Mouse (Mus musculus) MEL (cell line): ENCODE results near the gene Cd302. TPM values are rescaled to one million over a fixed set of nuclear protein-coding genes. Genes with fewer than 3 reads are reported as not detected.
A peak's percentile ranks its signal among the peaks of the same experiment; 100 is the strongest.

ENCODE experiments used
- DNase-seq: peaks from one replicate; pipeline ENCODE4 v3.0.0; 2011; ENCODE audit warnings: low read depth, low spot score
- H3K27ac ChIP-seq: 2 replicates; pipeline ENCODE4 v1.5.1; 2012; ENCODE audit warnings: low read depth, mild to moderate bottlenecking, control low read depth, low read length, moderate library complexity; ENCODE audit not compliant: control insufficient read depth
- H3K27me3 ChIP-seq, 2 experiments: fragments of 150-350 bp in 1 of 2; sonication (generic) in 1 of 2; 2 replicates each; pipeline ENCODE4 v1.6.1; 2012; ENCODE audit warnings: low read length in 2 of 2, mild to moderate bottlenecking in 2 of 2, improper control_type of control experiment in 1 of 2, moderate library complexity in 1 of 2; ENCODE audit not compliant: insufficient read depth in 2 of 2, control insufficient read depth in 1 of 2
- H3K36me3 ChIP-seq, 2 experiments: 2 replicates each; pipeline ENCODE4 v1.6.1; 2012 to 2014; ENCODE audit warnings: low read length in 2 of 2, improper control_type of control experiment in 1 of 2, inconsistent platforms in 1 of 2, mild to moderate bottlenecking in 1 of 2; ENCODE audit not compliant: insufficient read depth in 2 of 2, control insufficient read depth in 1 of 2
- H3K4me1 ChIP-seq, 2 experiments: fragments of 150-350 bp in 1 of 2; sonication (generic) in 1 of 2; 2 replicates each; pipeline ENCODE4 v1.6.1; 2012; ENCODE audit warnings: low read length in 2 of 2, improper control_type of control experiment in 1 of 2, mild to moderate bottlenecking in 1 of 2; ENCODE audit not compliant: insufficient read depth in 2 of 2, control insufficient read depth in 1 of 2
- H3K4me3 ChIP-seq, 2 experiments: fragments of 150-350 bp in 1 of 2; sonication (generic) in 1 of 2; 2 replicates each; pipeline ENCODE4 v1.5.1; 2012; ENCODE audit warnings: low read depth in 2 of 2, low read length in 2 of 2, mild to moderate bottlenecking in 2 of 2, moderate library complexity in 2 of 2, control low read depth in 1 of 2, improper control_type of control experiment in 1 of 2; ENCODE audit not compliant: control insufficient read depth in 1 of 2, insufficient read depth in 1 of 2
- H3K79me2 ChIP-seq: 2 replicates; pipeline ENCODE4 v1.6.1; 2012; ENCODE audit warnings: mild to moderate bottlenecking, low read length, moderate library complexity; ENCODE audit not compliant: control insufficient read depth, poor library complexity, insufficient read depth
- H3K9ac ChIP-seq: 2 replicates; pipeline ENCODE4 v1.6.1; 2012; ENCODE audit warnings: low read depth, mild to moderate bottlenecking, control low read depth, low read length, moderate library complexity; ENCODE audit not compliant: control insufficient read depth, poor library complexity, severe bottlenecking
- H3K9me3 ChIP-seq: fragments of 150-350 bp; sonication (generic); replicated peaks from 2 replicates; pipeline ENCODE4 v1.6.1; 2012; ENCODE audit warnings: mild to moderate bottlenecking, low read length, improper control_type of control experiment, moderate library complexity; ENCODE audit not compliant: insufficient read depth
- CHD1 ChIP-seq: IDR thresholded peaks from 2 replicates; pipeline ENCODE4 v1.6.1; 2012; ENCODE audit warnings: low read depth, mild to moderate bottlenecking, inconsistent platforms, low read length, improper control_type of control experiment
- EP300 ChIP-seq, 2 experiments: IDR thresholded peaks; 2 replicates each; pipeline ENCODE4 v1.6.1; 2011; ENCODE audit warnings: improper control_type of control experiment in 2 of 2, low read length in 2 of 2, low read depth in 1 of 2, mild to moderate bottlenecking in 1 of 2
- GABPA ChIP-seq: IDR thresholded peaks from 2 replicates; pipeline ENCODE4 v1.6.1; 2012; ENCODE audit warnings: low read depth, mild to moderate bottlenecking, inconsistent platforms, low read length, improper control_type of control experiment, moderate library complexity
- GATA1 ChIP-seq: IDR thresholded peaks from 2 replicates; pipeline ENCODE4 v1.6.1; 2011; ENCODE audit warnings: low read depth, low read length, improper control_type of control experiment
- HCFC1 ChIP-seq: IDR thresholded peaks from 2 replicates; pipeline ENCODE4 v1.6.1; 2012; ENCODE audit warnings: low read depth, mild to moderate bottlenecking, inconsistent platforms, low read length, improper control_type of control experiment, moderate library complexity
- MAX ChIP-seq: IDR thresholded peaks from 2 replicates; pipeline ENCODE4 v1.6.1; 2011; ENCODE audit warnings: low read length, improper control_type of control experiment
- MXI1 ChIP-seq: IDR thresholded peaks from 2 replicates; pipeline ENCODE4 v1.6.1; 2011; ENCODE audit warnings: mild to moderate bottlenecking, low read depth, low read length, improper control_type of control experiment
- NRF1 ChIP-seq: IDR thresholded peaks from 2 replicates; pipeline ENCODE4 v1.6.1; 2014; ENCODE audit warnings: low read depth, mild to moderate bottlenecking, inconsistent platforms, low read length, improper control_type of control experiment, moderate library complexity; ENCODE audit not compliant: poor library complexity, insufficient read depth, severe bottlenecking
- RAD21 ChIP-seq: IDR thresholded peaks from 2 replicates; pipeline ENCODE4 v1.6.1; 2011; ENCODE audit warnings: mild to moderate bottlenecking, low read depth, low read length, improper control_type of control experiment
- RCOR1 ChIP-seq: IDR thresholded peaks from 2 replicates; pipeline ENCODE4 v1.6.1; 2012; ENCODE audit warnings: low read depth, mild to moderate bottlenecking, inconsistent platforms, low read length, improper control_type of control experiment
- TBP ChIP-seq: IDR thresholded peaks from 2 replicates; pipeline ENCODE4 v1.8.0; 2011; ENCODE audit warnings: low read depth, low read length, improper control_type of control experiment
- TCF12 ChIP-seq: IDR thresholded peaks from 2 replicates; pipeline ENCODE4 v1.6.1; 2014; ENCODE audit warnings: low read depth, mild to moderate bottlenecking, inconsistent platforms, low read length, improper control_type of control experiment, moderate library complexity
- ZMIZ1 ChIP-seq: IDR thresholded peaks from 2 replicates; pipeline ENCODE4 v1.6.1; 2012; ENCODE audit warnings: low read depth, mild to moderate bottlenecking, inconsistent platforms, low read length, improper control_type of control experiment, moderate library complexity
- polyA plus RNA-seq, 2 experiments: library from polyadenylated mRNA; stranded (reverse) in 1 of 2; unstranded in 1 of 2; fragments of >175 nt in 1 of 2; fragments of >200 nt in 1 of 2; gene quantifications; 2 replicates each; pipeline versions ENCODE4 v1.2.1 to v1.2.4; 2012; ENCODE audit warnings: low replicate concordance in 2 of 2, low read depth in 1 of 2; ENCODE audit not compliant: insufficient read length in 2 of 2, insufficient read depth in 1 of 2, missing spikeins in 1 of 2
- total RNA-seq: library from RNA; depleted of rRNA; stranded (reverse); fragments of 300-350 nt; gene quantifications from 2 replicates; pipeline ENCODE4 v1.2.3, GENCODE M21; 2012

The Cd302 gene
- total and polyA plus RNA-seq, 3 experiments: 0.92 to 1.7 TPM; not detected in 1

GRCm38 (mm10) chr2:60228470-60228869, 55.8 kb downstream of the Cd302 start:
- H3K4me3 ChIP-seq: no peak overlapping the region
- peaks cover 29 to 54% of the 10 kb centered on the region in 2 experiments for H3K36me3 ChIP-seq
- H3K79me2 ChIP-seq: peaks cover 35% of the 10 kb centered on the region
- H3K27me3 ChIP-seq: no peaks in the 10 kb centered on the region
- DNase-seq: peak; percentile 49
- H3K4me1 ChIP-seq: peaks cover 19 to 25% of the 10 kb centered on the region in 2 experiments
- no peaks in the 10 kb centered on the region for H3K9me3 ChIP-seq
- no peak for TF ChIP-seq RAD21
- TF ChIP-seq EP300 (IDR thresholded peaks at IDR 0.05; ENCODE audit: low read depth in 1 of 2, low read length in 2 of 2): peak in 1 of 2 experiments; percentile 15; a peak in 2 of 4 replicates
- no peak for TF ChIP-seq MAX
- no peak for TF ChIP-seq MXI1
- no peak for TF ChIP-seq GABPA
- peak; percentile 53; the same call in 1 of the 2 replicates for TF ChIP-seq GATA1
- no peak for TF ChIP-seq CHD1
- no peak overlapping the region for H3K9ac ChIP-seq
- H3K27ac ChIP-seq: no peak overlapping the region

GRCm38 (mm10) chr2:60223489-60223888, 60.8 kb downstream of the Cd302 start:
- no peak overlapping the region for H3K27ac ChIP-seq
- peaks cover 14 to 18% of the 10 kb centered on the region in 2 experiments for H3K4me1 ChIP-seq
- peak; percentile 50; the same call in 1 of the 2 replicates for TF ChIP-seq GATA1
- no peak for TF ChIP-seq NRF1
- TF ChIP-seq TBP: no peak
- H3K36me3 ChIP-seq: peaks cover 5 to 43% of the 10 kb centered on the region in 2 experiments
- no peak overlapping the region for H3K4me3 ChIP-seq
- no peaks in the 10 kb centered on the region for H3K27me3 ChIP-seq
- DNase-seq: no peak
- peaks cover 60% of the 10 kb centered on the region for H3K79me2 ChIP-seq
- no peaks in the 10 kb centered on the region for H3K9me3 ChIP-seq
- H3K9ac ChIP-seq: no peak overlapping the region

- Histone ChIP-seq H3K79me2 (peaks cover 63% of the 10 kb centered on the region), H3K36me3 (peaks cover 8 to 35% of the 10 kb centered on the region in 2 experiments), H3K27ac (no peak overlapping the region), H3K27me3 (no peaks in the 10 kb centered on the region), H3K4me1 (peaks cover 8 to 13% of the 10 kb centered on the region in 2 experiments), H3K4me3 (no peak overlapping the region), H3K9ac (no peak overlapping the region), H3K9me3 (no peaks in the 10 kb centered on the region)
- DNase-seq: no peak
- TF ChIP-seq ZMIZ1: no peak
- no peak for TF ChIP-seq HCFC1
- TF ChIP-seq TCF12: no peak
- TF ChIP-seq RCOR1: no peak
- no peak for TF ChIP-seq TBP
Observed at GRCm38 (mm10) chr2:60221954-60222353, 62.3 kb downstream of the Cd302 start.
